Mouse (Mus musculus): ENCODE results near the gene Tmem50a. TPM values are rescaled to one million over a fixed set of nuclear protein-coding genes. Genes with fewer than 3 reads are reported as not detected.

The Tmem50a gene
- polyA plus RNA-seq, 1 experiment from 2014 or later, result 131 TPM

DNA sequence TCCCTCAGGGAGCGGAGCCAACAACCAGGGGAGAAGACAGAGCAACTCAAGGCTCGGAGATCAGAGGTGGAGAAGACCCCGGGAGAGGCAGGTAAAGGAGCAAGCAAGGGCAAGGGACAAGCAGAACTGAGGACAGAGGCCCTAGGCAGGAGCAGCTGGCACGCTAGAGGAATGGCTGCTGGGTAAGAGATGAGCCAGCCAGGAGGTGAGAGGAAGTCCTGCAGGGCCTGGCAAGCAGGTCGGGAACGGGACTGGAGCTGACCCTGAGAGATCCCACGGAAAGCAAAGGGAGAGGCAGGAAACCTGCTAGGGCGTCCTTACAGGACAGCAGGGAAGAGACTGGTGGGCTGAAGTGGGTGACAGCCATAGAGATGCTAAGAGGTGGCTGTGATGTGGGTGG lies 13.7 kb downstream of the Tmem50a start:
- 90% methylated on average over 8 of the region's 8 CpGs for WGBS
- no peak overlapping the region for H3K27ac ChIP-seq (ENCODE audit: low read depth, low read length)
- no peak for ATAC-seq (replicated peaks; ENCODE audit: low FRiP score)
- H3K9me3 ChIP-seq (ENCODE audit: control insufficient read depth, low read length), result no peaks in the 10 kb centered on the region
- DNase-seq (ENCODE audit: low spot score), result no peak
- no peak overlapping the region for H3K4me3 ChIP-seq (ENCODE audit: low read depth, low read length)
- no peak overlapping the region for H3K4me2 ChIP-seq
- no peaks in the 10 kb centered on the region for H3K27me3 ChIP-seq (replicated peaks; ENCODE audit: control insufficient read depth, insufficient read depth, low read length)
- H3K36me3 ChIP-seq (ENCODE audit: control insufficient read depth, insufficient read depth, low read length), result peaks cover 40% of the 10 kb centered on the region
- H3K9ac ChIP-seq (ENCODE audit: low read depth, low read length), result no peak overlapping the region
- no peaks in the 10 kb centered on the region for H3K4me1 ChIP-seq (replicated peaks; ENCODE audit: control insufficient read depth, insufficient read depth, low read length)

DNA sequence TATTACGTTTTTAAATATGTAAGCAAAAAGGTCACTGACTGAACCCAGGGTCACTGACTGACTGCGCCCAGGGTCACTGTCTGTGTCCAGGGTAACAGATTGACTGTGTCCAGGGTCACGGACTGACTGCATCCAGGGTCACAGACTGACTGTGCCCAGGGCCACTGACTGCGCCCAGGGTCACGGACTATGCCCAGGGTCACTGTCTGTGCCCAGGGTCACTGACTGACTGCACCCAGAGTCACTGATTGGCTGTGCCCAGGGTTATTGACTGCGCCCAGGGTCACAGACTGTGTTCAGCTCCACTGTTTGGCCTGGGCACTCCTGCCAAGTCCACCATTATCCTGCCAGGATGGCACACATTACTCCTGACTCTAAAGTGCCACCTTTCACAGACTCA lies 17.6 kb downstream of the Tmem50a start:
- Histone ChIP-seq H3K27me3 (replicated peaks; ENCODE audit: control insufficient read depth, insufficient read depth, low read length) (no peaks in the 10 kb centered on the region), H3K4me1 (replicated peaks; ENCODE audit: control insufficient read depth, insufficient read depth, low read length) (no peaks in the 10 kb centered on the region), H3K9ac (ENCODE audit: low read depth, low read length) (no peak overlapping the region), H3K36me3 (ENCODE audit: control insufficient read depth, insufficient read depth, low read length) (peaks cover 26% of the 10 kb centered on the region), H3K9me3 (ENCODE audit: control insufficient read depth, low read length) (no peaks in the 10 kb centered on the region), H3K27ac (ENCODE audit: low read depth, low read length) (no peak overlapping the region), H3K4me2 (no peak overlapping the region), H3K4me3 (ENCODE audit: low read depth, low read length) (no peak overlapping the region)
- 86% methylated on average over 6 of the region's 6 CpGs for WGBS
- no peak for DNase-seq (ENCODE audit: low spot score)
- ATAC-seq (replicated peaks; ENCODE audit: low FRiP score), result no peak; the same call in 1 of the 2 replicates

DNA sequence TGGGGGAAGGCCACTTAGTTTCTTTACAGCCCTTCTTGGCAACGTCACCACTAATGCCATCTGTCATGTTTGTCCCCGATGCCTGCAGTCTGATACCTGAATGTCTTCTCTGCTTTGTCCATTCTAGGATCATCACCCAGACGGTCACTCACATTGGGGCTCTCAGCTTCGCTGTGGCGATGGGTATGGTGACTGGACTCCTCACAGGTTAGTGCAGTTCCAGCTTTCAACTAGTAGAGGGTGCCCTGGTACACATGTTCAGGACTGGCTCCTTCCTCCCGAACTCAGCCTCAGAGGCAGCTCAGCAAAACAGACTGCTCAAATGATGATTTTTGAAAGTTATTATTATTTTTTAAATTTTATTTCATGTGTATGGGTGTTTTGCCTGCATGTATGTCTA lies 22.7 kb downstream of the Tmem50a start:
- Histone ChIP-seq H3K4me2 (no peak overlapping the region), H3K36me3 (ENCODE audit: control insufficient read depth, insufficient read depth, low read length) (peaks cover 20% of the 10 kb centered on the region), H3K9me3 (ENCODE audit: control insufficient read depth, low read length) (no peaks in the 10 kb centered on the region), H3K27me3 (replicated peaks; ENCODE audit: control insufficient read depth, insufficient read depth, low read length) (no peaks in the 10 kb centered on the region), H3K9ac (ENCODE audit: low read depth, low read length) (no peak overlapping the region), H3K27ac (ENCODE audit: low read depth, low read length) (no peak overlapping the region), H3K4me3 (ENCODE audit: low read depth, low read length) (no peak overlapping the region), H3K4me1 (replicated peaks; ENCODE audit: control insufficient read depth, insufficient read depth, low read length) (no peaks in the 10 kb centered on the region)
- DNase-seq (ENCODE audit: low spot score) (no peak), ATAC-seq (replicated peaks; ENCODE audit: low FRiP score) (no peak)
- 78% methylated on average over 6 of the region's 6 CpGs for whole genome bisulfite sequencing

DNA sequence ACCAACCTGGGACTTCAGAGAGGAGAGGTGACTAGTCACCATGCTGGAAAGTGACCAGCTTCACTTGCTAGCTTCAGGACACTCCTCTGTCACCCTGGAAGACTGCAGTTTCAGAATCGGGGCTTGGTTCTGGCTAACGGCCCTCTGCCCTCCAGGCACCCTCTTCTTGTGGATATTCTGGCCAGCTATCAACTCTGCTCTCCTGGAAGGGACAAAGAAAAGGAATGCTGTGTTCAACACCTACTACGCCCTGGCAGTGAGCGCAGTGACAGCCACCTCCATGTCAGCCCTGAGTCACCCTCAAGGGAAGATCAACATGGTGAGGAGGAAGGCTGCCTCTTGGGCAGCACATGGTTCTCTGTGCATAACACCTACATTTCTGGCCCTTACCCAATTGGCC lies 30.5 kb downstream of the Tmem50a start:
- H3K27me3 ChIP-seq (replicated peaks; ENCODE audit: control insufficient read depth, insufficient read depth, low read length), result no peaks in the 10 kb centered on the region
- H3K9ac ChIP-seq (ENCODE audit: low read depth, low read length), result no peak overlapping the region
- H3K4me1 ChIP-seq (replicated peaks; ENCODE audit: control insufficient read depth, insufficient read depth, low read length), result no peaks in the 10 kb centered on the region; the same call in 1 of the 2 replicates
- H3K4me3 ChIP-seq (ENCODE audit: low read depth, low read length), result no peak overlapping the region
- ATAC-seq (replicated peaks; ENCODE audit: low FRiP score) (no peak), DNase-seq (ENCODE audit: low spot score) (no peak)
- 88% methylated on average over 4 of the region's 4 CpGs for whole genome bisulfite sequencing
- no peak overlapping the region for H3K4me2 ChIP-seq
- H3K36me3 ChIP-seq (ENCODE audit: control insufficient read depth, insufficient read depth, low read length), result peaks cover 9% of the 10 kb centered on the region
- no peaks in the 10 kb centered on the region for H3K9me3 ChIP-seq (ENCODE audit: control insufficient read depth, low read length)
- no peak overlapping the region for H3K27ac ChIP-seq (ENCODE audit: low read depth, low read length)

DNA sequence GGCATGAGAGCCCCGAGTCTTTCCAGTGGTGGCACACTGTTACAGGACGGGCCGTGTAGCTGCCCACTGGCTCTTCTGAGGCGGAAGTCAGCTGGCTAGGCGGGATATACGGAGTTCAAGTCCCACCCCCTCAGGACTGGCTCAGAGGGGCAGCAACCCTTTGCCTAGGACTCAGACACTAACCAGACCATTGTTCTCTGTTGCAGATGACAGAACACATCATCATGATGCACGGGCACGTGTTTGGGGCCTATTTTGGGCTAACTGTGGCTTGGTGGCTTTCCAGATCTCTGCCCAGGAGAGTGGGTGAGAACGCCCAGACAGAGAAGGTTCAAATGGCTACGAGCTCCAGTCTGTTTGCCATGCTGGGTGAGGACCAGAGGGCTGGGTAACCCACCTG lies 31.0 kb downstream of the Tmem50a start:
- no peak overlapping the region for H3K4me2 ChIP-seq
- ATAC-seq (replicated peaks; ENCODE audit: low FRiP score), result no peak
- no peak overlapping the region for H3K9ac ChIP-seq (ENCODE audit: low read depth, low read length)
- H3K27me3 ChIP-seq (replicated peaks; ENCODE audit: control insufficient read depth, insufficient read depth, low read length), result no peaks in the 10 kb centered on the region
- no peak for DNase-seq (ENCODE audit: low spot score)
- H3K4me1 ChIP-seq (replicated peaks; ENCODE audit: control insufficient read depth, insufficient read depth, low read length), result peaks cover 4% of the 10 kb centered on the region
- peaks cover 9% of the 10 kb centered on the region for H3K36me3 ChIP-seq (ENCODE audit: control insufficient read depth, insufficient read depth, low read length)
- no peaks in the 10 kb centered on the region for H3K9me3 ChIP-seq (ENCODE audit: control insufficient read depth, low read length)
- WGBS, result 83% methylated on average over 10 of the region's 10 CpGs
- H3K27ac ChIP-seq (ENCODE audit: low read depth, low read length), result no peak overlapping the region
- no peak overlapping the region for H3K4me3 ChIP-seq (ENCODE audit: low read depth, low read length)

DNA sequence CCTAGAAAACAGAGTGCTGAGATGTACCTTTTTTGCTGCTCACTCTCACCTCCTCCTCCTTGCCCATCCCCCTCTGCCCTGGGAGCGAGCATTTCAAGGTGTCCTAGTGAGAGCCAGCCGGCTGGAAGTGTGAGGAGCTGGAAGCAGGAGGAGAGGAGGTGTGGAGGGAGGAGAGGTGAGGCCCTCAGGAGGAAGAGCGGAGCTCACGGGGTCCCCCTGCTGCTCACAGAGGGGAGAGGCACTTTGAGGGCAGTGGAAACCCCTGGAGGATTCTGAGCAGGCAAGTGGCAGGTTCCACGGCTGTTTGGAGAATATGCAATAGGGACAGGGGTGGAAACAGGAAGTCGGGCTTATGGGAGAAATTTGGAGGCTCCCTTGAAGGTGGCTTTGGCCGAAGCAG lies 31.6 kb downstream of the Tmem50a start:
- Histone ChIP-seq H3K27me3 (replicated peaks; ENCODE audit: control insufficient read depth, insufficient read depth, low read length) (no peaks in the 10 kb centered on the region), H3K4me1 (replicated peaks; ENCODE audit: control insufficient read depth, insufficient read depth, low read length) (peaks cover 5% of the 10 kb centered on the region), H3K4me2 (no peak overlapping the region), H3K9me3 (ENCODE audit: control insufficient read depth, low read length) (no peaks in the 10 kb centered on the region), H3K9ac (ENCODE audit: low read depth, low read length) (no peak overlapping the region), H3K27ac (ENCODE audit: low read depth, low read length) (no peak overlapping the region), H3K36me3 (ENCODE audit: control insufficient read depth, insufficient read depth, low read length) (peaks cover 9% of the 10 kb centered on the region), H3K4me3 (ENCODE audit: low read depth, low read length) (no peak overlapping the region)
- ATAC-seq (replicated peaks; ENCODE audit: low FRiP score) (0 out of 2 replicates have a peak, but pooled peaks have one; percentile 33), DNase-seq (ENCODE audit: low spot score) (peak; percentile 49)
- WGBS, result 34% methylated on average over 7 of the region's 7 CpGs

DNA sequence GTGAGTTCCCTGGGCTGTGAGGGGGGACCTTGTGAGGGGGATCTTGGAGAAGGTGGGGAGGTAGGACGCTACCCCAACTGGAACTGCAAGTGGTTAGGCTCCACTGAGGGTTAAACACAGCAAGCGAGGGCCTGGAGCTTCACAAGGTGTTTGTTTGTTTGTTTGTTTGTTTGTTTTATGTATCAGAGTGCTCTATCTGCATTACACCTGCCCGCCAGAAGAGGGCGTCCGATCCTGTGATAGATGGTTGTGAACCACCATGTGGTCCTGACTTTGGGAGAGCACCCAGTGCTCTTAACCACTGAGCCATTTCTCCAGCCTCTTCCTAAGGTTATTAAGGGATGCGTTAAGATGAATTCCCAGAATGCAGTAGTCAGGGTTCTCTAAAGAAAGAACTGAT lies 34.8 kb downstream of the Tmem50a start:
- Histone ChIP-seq H3K36me3 (ENCODE audit: control insufficient read depth, insufficient read depth, low read length) (peaks cover 7% of the 10 kb centered on the region), H3K9ac (ENCODE audit: low read depth, low read length) (no peak overlapping the region), H3K4me3 (ENCODE audit: low read depth, low read length) (peak overlapping the region; percentile 20; the same call in 1 of the 2 replicates), H3K9me3 (ENCODE audit: control insufficient read depth, low read length) (no peaks in the 10 kb centered on the region), H3K27me3 (replicated peaks; ENCODE audit: control insufficient read depth, insufficient read depth, low read length) (no peaks in the 10 kb centered on the region), H3K27ac (ENCODE audit: low read depth, low read length) (no peak overlapping the region), H3K4me2 (peak overlapping the region; percentile 71), H3K4me1 (replicated peaks; ENCODE audit: control insufficient read depth, insufficient read depth, low read length) (peaks cover 5% of the 10 kb centered on the region)
- ATAC-seq (replicated peaks; ENCODE audit: low FRiP score) (0 out of 2 replicates have a peak, but pooled peaks have one; percentile 3), DNase-seq (ENCODE audit: low spot score) (no peak)
- WGBS, result 40% methylated on average over 6 of the region's 6 CpGs

DNA sequence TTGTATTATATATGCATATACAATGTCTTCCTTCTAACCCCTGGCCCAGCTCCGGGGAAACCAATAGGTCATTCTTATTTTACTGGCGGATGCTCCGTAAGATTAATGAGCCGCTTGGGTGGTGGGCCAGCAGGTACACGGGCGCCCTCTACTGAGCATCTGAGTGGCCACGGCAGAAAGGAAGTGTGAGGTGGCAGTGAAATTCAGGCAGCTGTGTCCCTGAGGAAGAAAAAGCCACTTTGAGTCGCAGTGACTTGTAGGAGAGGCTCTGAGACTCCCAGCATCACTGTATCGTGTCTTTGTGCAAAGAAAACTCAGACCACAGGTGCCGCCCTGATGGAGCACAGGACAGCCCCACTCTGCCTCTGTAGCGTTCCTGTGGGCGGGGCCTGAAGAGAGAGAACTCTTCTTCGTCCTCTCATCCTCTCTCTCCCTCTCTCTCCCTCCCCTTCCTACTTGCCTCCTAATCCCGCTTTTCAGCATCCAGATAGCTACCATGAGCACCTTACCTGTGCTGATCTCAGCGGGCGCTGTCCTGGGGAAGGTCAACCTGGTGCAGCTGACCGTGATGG lies 35.3 kb downstream of the Tmem50a start:
- peak; percentile 69 for DNase-seq (ENCODE audit: low spot score)
- ATAC-seq (replicated peaks; ENCODE audit: low FRiP score), result 0 out of 2 replicates have a peak, but pooled peaks have one; percentile 24
- peak overlapping the region; percentile 71 for H3K4me2 ChIP-seq
- peak overlapping the region; percentile 20; the same call in 1 of the 2 replicates for H3K9ac ChIP-seq (ENCODE audit: low read depth, low read length)
- 10% methylated on average over 17 of the region's 17 CpGs for WGBS
- peaks cover 3% of the 10 kb centered on the region; the same call in 1 of the 2 replicates for H3K36me3 ChIP-seq (ENCODE audit: control insufficient read depth, insufficient read depth, low read length)
- H3K4me3 ChIP-seq (ENCODE audit: low read depth, low read length), result peak overlapping the region; percentile 20
- no peak overlapping the region for H3K27ac ChIP-seq (ENCODE audit: low read depth, low read length)
- H3K9me3 ChIP-seq (ENCODE audit: control insufficient read depth, low read length), result no peaks in the 10 kb centered on the region
- peaks cover 5% of the 10 kb centered on the region for H3K4me1 ChIP-seq (replicated peaks; ENCODE audit: control insufficient read depth, insufficient read depth, low read length)
- H3K27me3 ChIP-seq (replicated peaks; ENCODE audit: control insufficient read depth, insufficient read depth, low read length), result no peaks in the 10 kb centered on the region

DNA sequence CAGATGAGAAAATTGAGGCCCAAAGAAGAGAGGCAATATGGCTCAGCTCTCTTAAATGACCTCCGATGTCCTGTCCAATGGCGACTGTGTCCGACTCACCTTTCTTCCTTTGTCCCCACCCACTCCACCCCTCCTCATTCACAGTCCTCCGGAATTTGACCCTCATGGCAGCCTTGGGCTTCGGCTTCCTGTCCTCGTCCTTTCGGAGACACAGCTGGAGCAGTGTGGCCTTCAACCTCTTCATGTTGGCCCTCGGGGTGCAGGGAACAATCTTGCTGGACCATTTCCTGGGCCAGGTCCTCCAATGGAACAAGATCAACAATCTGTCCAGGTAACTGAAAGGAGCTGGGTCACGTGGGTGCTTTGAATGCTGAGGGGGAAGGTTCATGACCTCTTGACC lies 38.7 kb downstream of the Tmem50a start:
- Histone ChIP-seq H3K9me3 (ENCODE audit: control insufficient read depth, low read length) (no peaks in the 10 kb centered on the region), H3K9ac (ENCODE audit: low read depth, low read length) (no peak overlapping the region), H3K36me3 (ENCODE audit: control insufficient read depth, insufficient read depth, low read length) (no peaks in the 10 kb centered on the region; the same call in 1 of the 2 replicates), H3K4me1 (replicated peaks; ENCODE audit: control insufficient read depth, insufficient read depth, low read length) (peaks cover 9% of the 10 kb centered on the region), H3K27ac (ENCODE audit: low read depth, low read length) (no peak overlapping the region), H3K4me3 (ENCODE audit: low read depth, low read length) (no peak overlapping the region), H3K27me3 (replicated peaks; ENCODE audit: control insufficient read depth, insufficient read depth, low read length) (no peaks in the 10 kb centered on the region), H3K4me2 (no peak overlapping the region)
- 80% methylated on average over 9 of the region's 9 CpGs for WGBS
- ATAC-seq (replicated peaks; ENCODE audit: low FRiP score) (no peak), DNase-seq (ENCODE audit: low spot score) (no peak)
